8 mouse cellular contexts compared by ENCODE assay signal in the genomic region with DNA sequence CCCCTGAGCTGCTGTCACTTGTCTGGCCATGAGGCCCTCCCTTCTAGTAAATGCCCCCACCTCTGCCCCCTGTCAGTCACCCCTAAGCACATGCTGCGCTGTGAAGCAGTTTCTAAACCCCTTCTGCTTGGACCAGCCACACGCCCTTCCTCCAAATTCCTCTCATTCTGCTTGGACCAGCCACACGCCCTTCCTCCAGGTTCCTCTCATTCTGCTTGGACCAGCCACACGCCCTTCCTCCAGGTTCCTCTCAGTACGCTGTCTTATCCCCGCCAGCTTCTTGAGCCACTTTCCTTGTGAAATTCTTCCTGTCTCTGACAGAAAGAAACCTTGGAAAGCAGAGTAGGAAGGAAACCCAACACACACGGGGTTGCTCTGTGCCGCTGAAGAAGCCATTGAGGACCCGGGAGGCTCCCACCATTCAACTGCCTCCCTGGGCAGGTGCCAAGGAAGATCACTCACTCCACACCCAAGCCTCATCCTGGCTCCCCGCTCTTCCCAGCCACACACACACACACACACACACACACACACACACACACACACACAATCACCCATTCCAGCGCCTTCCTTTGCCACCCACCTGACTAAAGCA. TPM values are rescaled to one million over a fixed set of nuclear protein-coding genes. Genes with fewer than 3 reads are reported as not detected.
A peak's percentile ranks its signal among the peaks of the same experiment; 100 is the strongest.
DNase-seq lines count a peak whose midpoint lies in the region; ATAC-seq lines count a peak whose summit lies in the region.

No protein-coding gene starts in this region.

- peak overlapping the region; percentile 39 for H3K4me2 ChIP-seq in heart, embryonic 15.5 days
- peak overlapping the region; percentile 73 for H3K4me2 ChIP-seq in forebrain, embryonic 15.5 days (replicated peaks)

- peaks cover 30% of the 10 kb centered on the region for H3K4me1 ChIP-seq in heart, embryonic 15.5 days (replicated peaks)
- peaks cover 36% of the 10 kb centered on the region for H3K4me1 ChIP-seq in forebrain, embryonic 15.5 days

- no peaks in the 10 kb centered on the region for H3K9me3 ChIP-seq in heart, embryonic 15.5 days (replicated peaks)
- H3K9me3 ChIP-seq in forebrain, embryonic 15.5 days: no peaks in the 10 kb centered on the region

- H3K27me3 ChIP-seq in heart, embryonic 15.5 days: peaks cover 93% of the 10 kb centered on the region
- H3K27me3 ChIP-seq in forebrain, embryonic 15.5 days: peaks cover 14% of the 10 kb centered on the region; the same call in 1 of the 2 replicates

- no peaks in the 10 kb centered on the region for H3K36me3 ChIP-seq in heart, embryonic 15.5 days
- no peaks in the 10 kb centered on the region for H3K36me3 ChIP-seq in forebrain, embryonic 15.5 days

- no peak for DNase-seq in heart, adult 11 months
- DNase-seq in MN1 (ENCODE audit: low spot score): peak; percentile 30
- DNase-seq in liver: no peak
- no peak for DNase-seq in thymus, postnatal 10 days (ENCODE audit: low spot score in 2 of 2)
- DNase-seq in gastrocnemius, postnatal 25 days: no peak

- no peak overlapping the region for H3K4me3 ChIP-seq in heart, embryonic 15.5 days
- H3K4me3 ChIP-seq in forebrain, embryonic 15.5 days: peak overlapping the region; percentile 50

- no peak overlapping the region for H3K9ac ChIP-seq in heart, embryonic 15.5 days
- H3K9ac ChIP-seq in forebrain, embryonic 15.5 days (replicated peaks): 0 out of 2 replicates have a peak overlapping the region, but pooled peaks have one; percentile 49

- no peak overlapping the region for H3K27ac ChIP-seq in heart, embryonic 15.5 days
- H3K27ac ChIP-seq in forebrain, embryonic 15.5 days (replicated peaks): peak overlapping the region; percentile 37

- 9% methylated on average over 11 of the region's 11 CpGs for WGBS in heart, embryonic 15.5 days
- WGBS in forebrain, embryonic 15.5 days: 15% methylated on average over 10 of the region's 11 CpGs

- ATAC-seq in heart, embryonic 15.5 days (replicated peaks; ENCODE audit: insufficient number of reproducible peaks, insufficient read depth, low FRiP score, low read depth): no peak
- peak; percentile 5 for ATAC-seq in forebrain, embryonic 15.5 days (replicated peaks)
- peak; percentile 48 for ATAC-seq in megakaryocyte progenitor cell, adult 5-6 weeks (replicated peaks; ENCODE audit: poor library complexity)

RNA-seq across cellular contexts. Expression of gene Lrtm2, which starts 1.9 kb away (rescaled TPM):
- polyA plus RNA-seq in heart, embryonic 15.5 days (2015; fragmentation: Nextera tagmentation; extraction: Ambion mirVana): 0.10 and 0.25 TPM in 2 replicates
- 3.5 and 3.7 TPM in 2 replicates for polyA plus RNA-seq in forebrain, embryonic 15.5 days (2015; fragmentation: Nextera tagmentation; extraction: Ambion mirVana)
- 0.24 and 0.44 TPM in 2 replicates for total RNA-seq in megakaryocyte progenitor cell, adult 5-6 weeks (2015)
- total RNA-seq in megakaryocyte progenitor cell, adult 5-6 weeks (2017): 0.03 and 0.08 TPM in 2 replicates
- 1 to 10 TPM in 1 of 2 experiments, under 1 TPM in 1; 0.15 to 3.1 TPM for total RNA-seq in gastrocnemius, postnatal 25 days (2021)
